Mouse (Mus musculus) B cell, adult 2 months (primary cell): ENCODE data around the gene Pik3c2b.

ENCODE experiments used
- DNase-seq, 2 experiments: peaks; one replicate each; pipeline ENCODE4 v3.0.0; 2022

Pik3c2b gene

GRCm38 (mm10) chr1:133073327-133073856 is 27.9 kb downstream of the Pik3c2b start:
- peak; percentile 46 to 53 for DNase-seq

GRCm38 (mm10) chr1:133074541-133074940 is 29.1 kb downstream of the Pik3c2b start:
- DNase-seq: no peak

- no peak for DNase-seq
Observed at GRCm38 (mm10) chr1:133075651-133076400, 30.4 kb downstream of the Pik3c2b start.

GRCm38 (mm10) chr1:133076681-133077514 is 31.4 kb downstream of the Pik3c2b start:
- no peak for DNase-seq

GRCm38 (mm10) chr1:133077606-133078337 is 32.3 kb downstream of the Pik3c2b start:
- DNase-seq: no peak

GRCm38 (mm10) chr1:133078338-133078727 is 32.9 kb downstream of the Pik3c2b start:
- no peak for DNase-seq

- DNase-seq: no peak
Observed at GRCm38 (mm10) chr1:133079509-133079908, 34.0 kb downstream of the Pik3c2b start.

- DNase-seq: no peak
Observed at GRCm38 (mm10) chr1:133080079-133080561, 34.7 kb downstream of the Pik3c2b start.

GRCm38 (mm10) chr1:133080717-133081116 is 35.2 kb downstream of the Pik3c2b start:
- no peak for DNase-seq

GRCm38 (mm10) chr1:133083003-133083546 is 37.6 kb downstream of the Pik3c2b start:
- DNase-seq: peak; percentile 75 to 83

GRCm38 (mm10) chr1:133083942-133084625 is 38.6 kb downstream of the Pik3c2b start:
- peak; percentile 63 to 68 for DNase-seq

GRCm38 (mm10) chr1:133084708-133085416 is 39.4 kb downstream of the Pik3c2b start:
- DNase-seq: peak; percentile 58 to 64

GRCm38 (mm10) chr1:133085417-133085742 is 39.9 kb downstream of the Pik3c2b start:
- DNase-seq: no peak

GRCm38 (mm10) chr1:133086804-133087203 is 41.3 kb downstream of the Pik3c2b start:
- DNase-seq: no peak

- DNase-seq: peak; percentile 77 to 78
Observed at GRCm38 (mm10) chr1:133087206-133087905, 41.9 kb downstream of the Pik3c2b start.

- no peak for DNase-seq
Observed at GRCm38 (mm10) chr1:133088196-133088595, 42.7 kb downstream of the Pik3c2b start.

- DNase-seq: no peak
Observed at GRCm38 (mm10) chr1:133089415-133089814, 43.9 kb downstream of the Pik3c2b start.

- DNase-seq: no peak
Observed at GRCm38 (mm10) chr1:133090641-133091040, 45.2 kb downstream of the Pik3c2b start.

GRCm38 (mm10) chr1:133091483-133091882 is 46.0 kb downstream of the Pik3c2b start:
- DNase-seq: no peak

GRCm38 (mm10) chr1:133093719-133094118 is 48.3 kb downstream of the Pik3c2b start:
- no peak for DNase-seq
